Mouse (Mus musculus): ENCODE measurements around the gene Tktl1.

DNA sequence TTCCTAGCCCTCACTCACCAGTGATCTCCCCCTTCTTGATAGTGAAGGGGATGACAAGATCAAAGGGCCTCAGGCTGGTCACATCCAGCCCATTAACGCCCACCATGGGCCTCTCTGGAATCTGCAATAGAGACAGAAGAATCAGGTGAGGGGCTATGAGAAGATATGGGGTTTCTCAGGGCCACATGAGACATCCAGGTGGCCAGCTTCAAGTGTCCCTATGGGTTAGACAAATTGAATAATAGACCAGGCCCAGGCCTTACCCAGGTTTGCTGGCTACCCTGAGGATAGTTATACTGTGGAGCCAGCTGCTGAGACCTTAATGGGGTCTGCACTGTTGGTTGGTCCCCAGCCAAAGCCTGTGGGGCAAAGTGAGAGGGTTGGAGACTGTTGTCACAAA lies 53.0 kb downstream of the Tktl1 start:
- no peak for TF ChIP-seq CTCF (IDR thresholded peaks at IDR 0.05; ENCODE audit: low read depth)
- TF ChIP-seq EP300 (optimal IDR thresholded peaks at IDR 0.05), result no peak
